Mouse (Mus musculus) gastrocnemius, adult 18-20 months (tissue): ENCODE results near the gene Wfikkn1. TPM values are rescaled to one million over a fixed set of nuclear protein-coding genes. Genes with fewer than 3 reads are reported as not detected.

Experiments used
- microRNA-seq: library from miRNA; unstranded; fragments of <30 nt; microRNA quantifications from one replicate; pipeline ENCODE4 v1.2.0, GENCODE M21; 2021
- total RNA-seq, 2 experiments: library from RNA; stranded (reverse); gene quantifications; 2 replicates each; pipeline ENCODE4 v1.2.3; 2021

Wfikkn1 gene
- total RNA-seq, 2 experiments from 2014 or later = 0.43 to 0.62 TPM

Small RNA genes within 50 kb of the gene (microRNA-seq; reads per million reads assigned to microRNA genes)
- not detected for gene Mir3082

Other genes with a start within 250 kb of the Wfikkn1 start
- not detected for gene Gng13, start 163.7 kb downstream of the Wfikkn1 start, total RNA-seq
- 1 to 10 TPM in 1 of 2 experiments, under 1 TPM in 1; 0.47 to 1.1 TPM for gene Chtf18, start 153.4 kb downstream of the Wfikkn1 start, total RNA-seq
- 1 to 10 TPM; 3.5 to 4.2 TPM for gene Rpusd1, start 153.2 kb downstream of the Wfikkn1 start, total RNA-seq
- not detected for gene Mslnl, start 144.8 kb downstream of the Wfikkn1 start, total RNA-seq
- under 1 TPM; 0.26 to 0.46 TPM for gene Msln, start 126.5 kb downstream of the Wfikkn1 start, total RNA-seq
- 10 to 100 TPM; 27.3 to 29.2 TPM for gene Narfl, start 107.1 kb downstream of the Wfikkn1 start, total RNA-seq
- 10 to 100 TPM; 10.6 to 10.7 TPM for gene Haghl, start 95.2 kb downstream of the Wfikkn1 start, total RNA-seq
- not detected for gene Ccdc78, start 94.3 kb downstream of the Wfikkn1 start, total RNA-seq
- gene Fam173a, start 88.0 kb downstream of the Wfikkn1 start, total RNA-seq = 10 to 100 TPM; 42.2 to 46.8 TPM
- not detected for gene AC134908.4, start 85.2 kb downstream of the Wfikkn1 start, total RNA-seq
- 10 to 100 TPM; 40.1 to 48.4 TPM for gene Metrn, start 83.7 kb downstream of the Wfikkn1 start, total RNA-seq
- gene Fbxl16, start 71.8 kb downstream of the Wfikkn1 start, total RNA-seq = under 1 TPM; 0.62 to 0.91 TPM
- gene Wdr24, start 57.2 kb downstream of the Wfikkn1 start, total RNA-seq = 1 to 10 TPM; 9.6 to 9.8 TPM
- 10 to 100 TPM; 12.6 to 14.2 TPM for gene Jmjd8, start 52.0 kb downstream of the Wfikkn1 start, total RNA-seq
- gene Stub1, start 47.5 kb downstream of the Wfikkn1 start, total RNA-seq = 10 to 100 TPM; 88.4 to 92.9 TPM
- 10 to 100 TPM; 10.7 to 14.7 TPM for gene Rhbdl1, start 43.6 kb downstream of the Wfikkn1 start, total RNA-seq
- 10 to 100 TPM; 10.0 to 11.8 TPM for gene Gm20683, start 39.1 kb downstream of the Wfikkn1 start, total RNA-seq
- 10 to 100 TPM; 72.4 to 72.9 TPM for gene Rhot2, start 36.0 kb downstream of the Wfikkn1 start, total RNA-seq
- gene Wdr90, start 19.4 kb downstream of the Wfikkn1 start, total RNA-seq = under 1 TPM; 0.55 to 0.64 TPM
- gene Mcrip2, start 12.1 kb downstream of the Wfikkn1 start, total RNA-seq = 100 to 1,000 TPM in 1 of 2 experiments, 10 to 100 TPM in 1; 84.2 to 102 TPM
- 10 to 100 TPM; 25.4 to 33.4 TPM for gene Mettl26, start 5.8 kb downstream of the Wfikkn1 start, total RNA-seq
- gene Rab40c, start 38.9 kb upstream of the Wfikkn1 start, total RNA-seq = 10 to 100 TPM in 1 of 2 experiments, 1 to 10 TPM in 1; 7.6 to 11.1 TPM
- gene Pigq, start 64.1 kb upstream of the Wfikkn1 start, total RNA-seq = 10 to 100 TPM; 19.9 to 22.2 TPM
- gene Nhlrc4, start 64.1 kb upstream of the Wfikkn1 start, total RNA-seq = not detected
- gene A930017K11Rik, start 71.7 kb upstream of the Wfikkn1 start, total RNA-seq = not detected
- 1 to 10 TPM; 4.4 to 6.5 TPM for gene Capn15, start 104.9 kb upstream of the Wfikkn1 start, total RNA-seq
- gene Rab11fip3, start 188.7 kb upstream of the Wfikkn1 start, total RNA-seq = 10 to 100 TPM; 88.9 to 96.2 TPM
- gene Decr2, start 209.5 kb upstream of the Wfikkn1 start, total RNA-seq = 1 to 10 TPM; 2.6 to 2.8 TPM
- 1 to 10 TPM; 2.5 to 2.9 TPM for gene Nme4, start 214.7 kb upstream of the Wfikkn1 start, total RNA-seq
- 1 to 10 TPM; 2.0 to 3.9 TPM for gene Tmem8, start 232.4 kb upstream of the Wfikkn1 start, total RNA-seq
- 10 to 100 TPM; 57.4 to 66.2 TPM for gene Mrpl28, start 242.6 kb upstream of the Wfikkn1 start, total RNA-seq